Mouse (Mus musculus) liver, postnatal 0 days (tissue): ENCODE results near the gene Pde4d.

Source experiments
- CTCF ChIP-seq: sonication (generic); IDR thresholded peaks from 2 replicates; pipeline ENCODE4 v1.5.1; 2016; ENCODE audit warnings: antibody characterized with exemption, low read depth
- EP300 ChIP-seq: IDR thresholded peaks from 2 replicates; pipeline ENCODE4 v1.6.1; 2016; ENCODE audit warnings: antibody characterized with exemption, low read depth, mild to moderate bottlenecking

DNA sequence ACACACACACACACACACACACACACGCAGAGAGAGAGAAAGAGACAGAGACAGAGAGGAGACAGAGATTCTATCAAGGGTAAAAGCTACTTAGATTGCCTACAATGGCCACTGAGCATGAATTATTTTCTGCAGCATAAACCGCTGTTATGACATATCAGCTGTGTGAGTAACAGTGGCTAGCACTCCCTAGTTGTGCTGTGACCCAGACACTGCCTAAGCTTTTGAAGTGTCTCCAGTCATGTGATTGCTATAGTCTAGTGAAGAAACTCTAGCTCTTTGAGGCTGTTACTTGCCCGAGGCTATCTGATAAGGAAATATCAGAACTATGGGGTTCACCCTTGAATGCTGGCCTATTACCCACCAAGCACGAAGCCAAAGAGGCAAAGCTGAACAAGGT lies 1058.7 kb downstream of the Pde4d start:
- TF ChIP-seq CTCF (no peak), EP300 (no peak)
